Mouse (Mus musculus): ENCODE measurements around the gene Wfs1. TPM values are rescaled to one million over a fixed set of nuclear protein-coding genes. Genes with fewer than 3 reads are reported as not detected.

Wfs1 gene
- polyA plus RNA-seq, 1 experiment = 20.0 TPM

- H3K4me1 ChIP-seq (ENCODE audit: control insufficient read depth, insufficient read depth, low read length) = no peaks in the 10 kb centered on the region
- no peaks in the 10 kb centered on the region; the same call in none of the 2 replicates for H3K36me3 ChIP-seq (ENCODE audit: control insufficient read depth, insufficient read depth, low read length)
- no peak overlapping the region for H3K4me3 ChIP-seq (ENCODE audit: insufficient read depth, low read depth, low read length)
- H3K27me3 ChIP-seq (replicated peaks; ENCODE audit: control insufficient read depth, insufficient read depth, low read length) = no peaks in the 10 kb centered on the region
- 87% methylated on average over 8 of the region's 8 CpGs for WGBS
- no peak for DNase-seq
- H3K27ac ChIP-seq (ENCODE audit: insufficient read depth, low read depth, low read length) = no peak overlapping the region
- TF ChIP-seq CTCF (conservative IDR thresholded peaks at IDR 0.05; ENCODE audit: insufficient read depth, insufficient read length, low read depth, low read length) (no peak), POLR2A (IDR thresholded peaks at IDR 0.05; ENCODE audit: low read depth, low read length) (no peak)
These were observed 17.4 kb downstream of the Wfs1 start for GRCm38 (mm10) chr5:36971587-36971986.

GRCm38 (mm10) chr5:36960501-36960900, 28.5 kb downstream of the Wfs1 start:
- WGBS = 45% methylated on average over 5 of the region's 5 CpGs
- no peak overlapping the region for H3K27ac ChIP-seq (ENCODE audit: insufficient read depth, low read depth, low read length)
- TF ChIP-seq POLR2A (IDR thresholded peaks at IDR 0.05; ENCODE audit: low read depth, low read length) (no peak), CTCF (conservative IDR thresholded peaks at IDR 0.05; ENCODE audit: insufficient read depth, insufficient read length, low read depth, low read length) (no peak)
- H3K36me3 ChIP-seq (ENCODE audit: control insufficient read depth, insufficient read depth, low read length) = no peaks in the 10 kb centered on the region
- H3K4me1 ChIP-seq (ENCODE audit: control insufficient read depth, insufficient read depth, low read length) = no peaks in the 10 kb centered on the region
- H3K4me3 ChIP-seq (ENCODE audit: insufficient read depth, low read depth, low read length) = no peak overlapping the region
- no peak for DNase-seq
- H3K27me3 ChIP-seq (replicated peaks; ENCODE audit: control insufficient read depth, insufficient read depth, low read length) = no peaks in the 10 kb centered on the region

- H3K27ac ChIP-seq (ENCODE audit: insufficient read depth, low read depth, low read length) = no peak overlapping the region
- peak; percentile 69 for DNase-seq
- H3K27me3 ChIP-seq (replicated peaks; ENCODE audit: control insufficient read depth, insufficient read depth, low read length) = no peaks in the 10 kb centered on the region
- no peaks in the 10 kb centered on the region for H3K4me1 ChIP-seq (ENCODE audit: control insufficient read depth, insufficient read depth, low read length)
- 29% methylated on average over 5 of the region's 5 CpGs for WGBS
- no peaks in the 10 kb centered on the region for H3K36me3 ChIP-seq (ENCODE audit: control insufficient read depth, insufficient read depth, low read length)
- no peak for TF ChIP-seq POLR2A (IDR thresholded peaks at IDR 0.05; ENCODE audit: low read depth, low read length)
- TF ChIP-seq CTCF (conservative IDR thresholded peaks at IDR 0.05; ENCODE audit: insufficient read depth, insufficient read length, low read depth, low read length) = peak; percentile 84
- no peak overlapping the region for H3K4me3 ChIP-seq (ENCODE audit: insufficient read depth, low read depth, low read length)
These were observed 30.2 kb downstream of the Wfs1 start for GRCm38 (mm10) chr5:36958837-36959236.

- H3K36me3 ChIP-seq (ENCODE audit: control insufficient read depth, insufficient read depth, low read length) = no peaks in the 10 kb centered on the region
- peak; percentile 13 for DNase-seq
- H3K4me3 ChIP-seq (ENCODE audit: insufficient read depth, low read depth, low read length) = no peak overlapping the region
- peak; percentile 53 for TF ChIP-seq CTCF (conservative IDR thresholded peaks at IDR 0.05; ENCODE audit: insufficient read depth, insufficient read length, low read depth, low read length)
- no peak for TF ChIP-seq POLR2A (IDR thresholded peaks at IDR 0.05; ENCODE audit: low read depth, low read length)
- WGBS = 10% methylated on average over 4 of the region's 4 CpGs
- H3K27me3 ChIP-seq (replicated peaks; ENCODE audit: control insufficient read depth, insufficient read depth, low read length) = no peaks in the 10 kb centered on the region
- H3K4me1 ChIP-seq (ENCODE audit: control insufficient read depth, insufficient read depth, low read length) = no peaks in the 10 kb centered on the region
- no peak overlapping the region for H3K27ac ChIP-seq (ENCODE audit: insufficient read depth, low read depth, low read length)
These were observed 33.6 kb downstream of the Wfs1 start for GRCm38 (mm10) chr5:36955366-36955765.

GRCm38 (mm10) chr5:36952311-36952710, 36.7 kb downstream of the Wfs1 start:
- no peaks in the 10 kb centered on the region for H3K4me1 ChIP-seq (ENCODE audit: control insufficient read depth, insufficient read depth, low read length)
- H3K36me3 ChIP-seq (ENCODE audit: control insufficient read depth, insufficient read depth, low read length) = no peaks in the 10 kb centered on the region
- no peak overlapping the region for H3K4me3 ChIP-seq (ENCODE audit: insufficient read depth, low read depth, low read length)
- H3K27ac ChIP-seq (ENCODE audit: insufficient read depth, low read depth, low read length) = no peak overlapping the region
- no peak for DNase-seq
- no peak for TF ChIP-seq CTCF (conservative IDR thresholded peaks at IDR 0.05; ENCODE audit: insufficient read depth, insufficient read length, low read depth, low read length)
- no peak for TF ChIP-seq POLR2A (IDR thresholded peaks at IDR 0.05; ENCODE audit: low read depth, low read length)
- no peaks in the 10 kb centered on the region for H3K27me3 ChIP-seq (replicated peaks; ENCODE audit: control insufficient read depth, insufficient read depth, low read length)
- 89% methylated on average over 15 of the region's 15 CpGs for WGBS

- Histone ChIP-seq H3K4me1 (ENCODE audit: control insufficient read depth, insufficient read depth, low read length) (no peaks in the 10 kb centered on the region), H3K36me3 (ENCODE audit: control insufficient read depth, insufficient read depth, low read length) (no peaks in the 10 kb centered on the region), H3K27ac (ENCODE audit: insufficient read depth, low read depth, low read length) (no peak overlapping the region), H3K27me3 (replicated peaks; ENCODE audit: control insufficient read depth, insufficient read depth, low read length) (no peaks in the 10 kb centered on the region), H3K4me3 (ENCODE audit: insufficient read depth, low read depth, low read length) (no peak overlapping the region)
- DNase-seq = peak; percentile 19
- TF ChIP-seq CTCF (conservative IDR thresholded peaks at IDR 0.05; ENCODE audit: insufficient read depth, insufficient read length, low read depth, low read length) (peak; percentile 43), POLR2A (IDR thresholded peaks at IDR 0.05; ENCODE audit: low read depth, low read length) (no peak)
- WGBS = 54% methylated on average over 2 of the region's 2 CpGs
These were observed 38.1 kb downstream of the Wfs1 start for GRCm38 (mm10) chr5:36950871-36951270.

GRCm38 (mm10) chr5:36948831-36949230, 40.2 kb downstream of the Wfs1 start:
- 8% methylated on average over 3 of the region's 3 CpGs for WGBS
- no peaks in the 10 kb centered on the region for H3K4me1 ChIP-seq (ENCODE audit: control insufficient read depth, insufficient read depth, low read length)
- peak; percentile 68 for DNase-seq
- H3K27ac ChIP-seq (ENCODE audit: insufficient read depth, low read depth, low read length) = no peak overlapping the region
- no peaks in the 10 kb centered on the region for H3K36me3 ChIP-seq (ENCODE audit: control insufficient read depth, insufficient read depth, low read length)
- H3K27me3 ChIP-seq (replicated peaks; ENCODE audit: control insufficient read depth, insufficient read depth, low read length) = no peaks in the 10 kb centered on the region
- no peak overlapping the region for H3K4me3 ChIP-seq (ENCODE audit: insufficient read depth, low read depth, low read length)
- TF ChIP-seq CTCF (conservative IDR thresholded peaks at IDR 0.05; ENCODE audit: insufficient read depth, insufficient read length, low read depth, low read length) (peak; percentile 91), POLR2A (IDR thresholded peaks at IDR 0.05; ENCODE audit: low read depth, low read length) (no peak)

Data from kidney, adult 2 months (tissue).